Mouse (Mus musculus) adrenal gland, adult 18-20 months (tissue): ENCODE data around the gene Hsf5. TPM values are rescaled to one million over a fixed set of nuclear protein-coding genes. Genes with fewer than 3 reads are reported as not detected.

ENCODE experiments used
- DNase-seq, 2 experiments: peaks; one replicate each; pipeline ENCODE4 v3.0.0; 2021 to 2022; ENCODE audit warnings: low spot score in 2 of 2
- total RNA-seq, 2 experiments: library from RNA; stranded (reverse); gene quantifications; 1 replicate in 1 of 2; 2 replicates in 1 of 2; pipeline ENCODE4 v1.2.3; 2021

Gene Hsf5
- total RNA-seq, 2 experiments from 2014 or later = 0.06 to 0.07 TPM

DNA sequence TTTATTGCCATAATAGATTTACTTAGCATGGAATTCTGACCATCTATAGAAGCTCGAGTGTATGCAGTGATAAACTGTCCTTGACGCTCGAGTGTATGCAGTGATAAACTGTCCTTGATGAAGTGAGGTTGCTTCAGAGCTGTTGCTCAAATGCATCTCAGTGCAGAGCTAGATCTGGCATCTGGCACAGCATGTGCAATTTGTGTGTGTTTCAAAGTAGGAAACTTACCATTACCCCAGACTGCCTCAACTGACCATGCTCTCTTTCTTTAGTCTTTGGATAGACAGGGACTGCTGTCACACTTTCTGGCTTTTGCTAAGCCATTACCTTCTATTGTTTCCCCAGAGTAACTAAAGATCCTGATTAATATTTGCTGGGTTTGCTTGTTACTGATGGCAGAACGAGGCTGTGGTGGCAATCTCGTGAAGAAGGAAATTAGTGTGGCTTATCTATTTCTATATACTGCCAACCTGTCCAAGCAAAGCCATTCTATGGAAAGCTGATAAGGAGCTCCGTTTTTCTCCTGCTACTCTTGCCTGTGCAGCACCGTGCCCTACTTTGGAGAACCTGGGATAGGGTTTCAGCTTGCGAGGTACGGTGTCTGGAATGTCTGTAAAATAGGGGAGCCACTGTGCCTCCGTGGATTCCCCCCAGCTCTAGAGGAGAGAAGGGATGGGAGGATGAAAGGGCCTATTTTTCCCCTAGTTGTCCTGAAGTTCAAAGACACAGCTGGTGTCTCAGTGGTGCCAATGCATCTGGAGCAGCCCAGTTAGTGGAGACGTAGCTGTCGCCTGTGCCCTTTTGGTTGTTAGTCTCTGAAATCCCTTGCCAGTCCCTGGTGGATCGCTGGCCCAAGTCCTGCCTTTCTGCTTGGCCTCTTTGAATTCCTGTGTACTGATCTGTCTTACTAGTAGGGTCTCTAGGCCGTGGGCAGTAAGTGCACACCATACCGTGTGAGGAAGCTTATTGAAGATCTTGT, 70.6 kb downstream of the Hsf5 start:
- no peak for DNase-seq

- no peak for DNase-seq
Measured at GRCm38 (mm10) chr11:87688478-87689203, 71.7 kb downstream of the Hsf5 start.

DNA sequence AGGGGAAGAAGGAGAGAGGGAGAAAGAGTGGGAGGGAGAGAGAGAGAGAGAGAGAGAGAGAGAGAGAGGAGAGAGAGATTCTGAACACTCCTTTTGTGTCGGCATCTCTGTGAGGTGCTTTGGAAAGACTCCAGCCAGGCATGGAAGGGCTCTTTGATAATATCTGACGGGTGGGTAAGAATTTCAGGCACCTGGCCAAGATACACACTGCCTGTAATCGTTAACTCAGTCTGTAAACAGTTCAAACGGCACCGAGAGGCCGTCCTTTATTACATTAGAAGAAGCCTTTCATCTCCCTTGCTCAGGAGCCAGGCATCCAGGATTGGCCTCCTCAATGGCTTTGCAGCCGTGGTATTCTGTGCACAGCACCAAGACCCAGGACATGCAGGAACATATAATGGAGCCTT, 72.4 kb downstream of the Hsf5 start:
- no peak for DNase-seq

- DNase-seq = no peak
Measured at GRCm38 (mm10) chr11:87690054-87690740, 73.2 kb downstream of the Hsf5 start.

GRCm38 (mm10) chr11:87697131-87697682, 80.2 kb downstream of the Hsf5 start:
- no peak for DNase-seq

GRCm38 (mm10) chr11:87698126-87698525, 81.2 kb downstream of the Hsf5 start:
- DNase-seq = no peak

DNA sequence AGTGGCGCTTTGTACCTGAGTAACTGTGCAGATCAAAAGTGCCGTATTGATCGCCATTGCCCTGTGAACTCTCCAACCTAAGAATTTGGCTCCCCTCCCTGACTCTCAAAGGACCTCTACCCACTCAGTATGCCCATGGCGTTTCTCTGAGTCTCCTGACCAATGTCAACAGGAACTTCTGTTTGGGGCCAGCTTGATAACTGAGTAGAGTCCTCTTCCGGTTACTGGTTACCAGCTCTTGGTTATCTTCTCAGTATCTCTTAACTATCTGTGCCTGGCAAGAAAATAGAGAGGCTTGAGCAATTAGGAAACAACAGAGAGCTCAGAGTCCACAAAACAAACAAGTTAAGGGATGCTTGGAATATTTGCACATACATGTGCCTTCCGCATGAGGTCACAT, 84.1 kb downstream of the Hsf5 start:
- DNase-seq = no peak

- no peak for DNase-seq
Measured at GRCm38 (mm10) chr11:87701877-87702620, 85.1 kb downstream of the Hsf5 start.

- no peak for DNase-seq
Measured at GRCm38 (mm10) chr11:87703654-87704053, 86.7 kb downstream of the Hsf5 start.

DNA sequence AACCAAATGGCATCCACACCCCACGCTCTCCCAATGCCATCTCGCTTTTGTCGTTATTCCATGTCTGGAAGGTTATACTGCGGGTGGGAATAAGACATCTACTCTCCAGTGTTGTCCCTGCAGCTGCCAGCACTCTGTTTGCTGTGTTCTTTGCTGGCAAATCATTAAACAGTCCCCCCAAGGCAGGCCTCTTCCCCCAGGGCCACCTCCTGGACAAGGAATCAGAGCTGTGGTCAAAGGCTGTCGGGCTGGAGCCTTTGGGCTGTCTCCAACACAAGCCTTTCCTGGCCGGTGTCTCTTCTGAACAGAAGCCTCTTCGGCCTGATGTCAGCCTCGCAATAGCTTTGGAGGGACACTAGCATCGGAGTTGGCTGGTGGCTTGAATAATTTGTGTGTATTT, 87.3 kb downstream of the Hsf5 start:
- no peak for DNase-seq

DNA sequence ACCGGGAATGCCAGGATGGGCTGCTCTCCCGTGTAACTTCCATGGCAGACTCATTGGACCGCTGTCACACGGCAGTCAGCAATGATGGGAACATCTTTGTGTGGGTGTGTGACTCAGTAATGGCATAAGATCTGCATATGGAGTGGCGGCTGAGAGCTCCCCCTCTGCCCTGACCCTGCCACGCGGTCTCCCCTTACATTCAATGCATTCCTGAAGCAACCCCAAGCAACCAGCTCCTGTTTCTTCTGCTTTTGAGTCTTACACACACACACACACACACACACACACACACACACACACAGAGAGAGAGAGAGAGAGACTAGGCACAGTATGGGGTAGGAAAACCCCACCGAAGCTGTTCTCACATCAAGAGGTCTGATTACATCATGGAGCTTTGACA, 90.6 kb downstream of the Hsf5 start:
- DNase-seq = no peak

GRCm38 (mm10) chr11:87708979-87709378, 92.0 kb downstream of the Hsf5 start:
- no peak for DNase-seq

Other genes with a start within 250 kb of the Hsf5 start
- gene Rad51c, start 212.2 kb upstream of the Hsf5 start, total RNA-seq = 1 to 10 TPM; 2.8 to 4.9 TPM
- under 1 TPM; 0.07 to 0.26 TPM for gene Tex14, start 212.1 kb upstream of the Hsf5 start, total RNA-seq
- gene Gm11492, start 50.5 kb upstream of the Hsf5 start, total RNA-seq = not detected
- gene Sept4, start 48.3 kb upstream of the Hsf5 start, total RNA-seq = 10 to 100 TPM; 39.9 to 63.2 TPM
- gene Mtmr4, start 25.0 kb upstream of the Hsf5 start, total RNA-seq = 10 to 100 TPM; 25.6 to 29.7 TPM
- 1 to 10 TPM; 4.7 to 5.1 TPM for gene Rnf43, start 45.6 kb downstream of the Hsf5 start, total RNA-seq
- 10 to 100 TPM; 65.5 to 72.4 TPM for gene Supt4a, start 120.4 kb downstream of the Hsf5 start, total RNA-seq
- 1 to 10 TPM; 7.6 to 9.5 TPM for gene Tspoap1, start 143.4 kb downstream of the Hsf5 start, total RNA-seq
- not detected for gene Mpo, start 176.4 kb downstream of the Hsf5 start, total RNA-seq
- not detected for gene Lpo, start 211.1 kb downstream of the Hsf5 start, total RNA-seq
- 1 to 10 TPM; 5.9 to 8.9 TPM for gene Mks1, start 236.1 kb downstream of the Hsf5 start, total RNA-seq